Mouse (Mus musculus) retina, postnatal 1 day (tissue): Measurements from ENCODE around the gene Sytl5.
A peak's percentile ranks its signal among the peaks of the same experiment; 100 is the strongest.

ENCODE experiments used
- DNase-seq: peaks from one replicate; pipeline ENCODE4 v3.0.0-alpha.2; 2012

Sytl5 gene

DNA sequence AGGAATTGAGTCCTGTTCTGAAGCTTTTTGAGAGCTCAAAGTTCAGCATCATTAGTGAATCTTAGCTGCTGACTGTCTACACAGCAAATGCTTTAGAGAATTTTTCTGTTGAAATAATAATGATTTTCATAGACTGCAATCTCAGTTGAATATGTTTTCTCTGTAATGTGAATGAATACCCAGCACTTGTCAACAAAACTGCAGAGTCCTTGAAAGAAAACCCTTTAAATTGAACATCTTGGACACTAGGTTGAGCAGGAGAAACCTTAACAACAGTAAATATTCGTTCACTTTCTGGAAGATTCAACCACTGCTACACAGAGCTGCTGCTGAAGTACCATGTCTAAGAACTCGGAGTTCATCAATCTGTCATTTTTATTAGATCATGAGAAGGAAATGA lies at the start of gene Sytl5:
Sytl5 (plus strand) TSS at position 301 of the 400 bp plus-strand sequence.
- DNase-seq, result no peak

DNA sequence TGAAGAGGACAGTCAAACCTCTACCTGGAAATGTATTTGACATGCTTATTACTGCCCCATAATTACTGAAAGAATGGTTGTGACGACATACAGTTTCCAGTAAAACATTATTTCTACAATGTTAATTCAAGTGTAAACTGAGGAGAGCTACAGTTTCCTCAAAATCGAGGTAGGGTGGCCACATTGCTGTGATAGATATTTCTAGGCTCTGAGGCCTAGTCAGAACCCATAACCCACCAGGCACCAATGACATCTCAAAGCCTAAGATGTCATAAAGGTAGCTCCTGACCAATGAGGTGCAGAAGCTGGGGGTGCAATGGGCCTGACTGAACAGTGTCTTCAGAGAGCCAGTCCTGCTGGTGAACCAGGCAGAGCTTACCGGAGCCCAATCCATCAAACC lies 38.8 kb upstream of the Sytl5 start, which contains the start of gene Hypm:
Hypm (plus strand) TSS at position 301 of the 400 bp plus-strand sequence.
- no peak for DNase-seq

- DNase-seq, result no peak
Measured at GRCm38 (mm10) chrX:9849403-9849802, 36.0 kb upstream of the Sytl5 start, which contains the start of gene H2al3. TSS of gene H2al3 (plus strand) at chrX:9849703.

- DNase-seq, result no peak
Measured at GRCm38 (mm10) chrX:9861859-9862258, 23.6 kb upstream of the Sytl5 start.

- no peak for DNase-seq
Measured at GRCm38 (mm10) chrX:9875519-9875918, 9.9 kb upstream of the Sytl5 start.

DNA sequence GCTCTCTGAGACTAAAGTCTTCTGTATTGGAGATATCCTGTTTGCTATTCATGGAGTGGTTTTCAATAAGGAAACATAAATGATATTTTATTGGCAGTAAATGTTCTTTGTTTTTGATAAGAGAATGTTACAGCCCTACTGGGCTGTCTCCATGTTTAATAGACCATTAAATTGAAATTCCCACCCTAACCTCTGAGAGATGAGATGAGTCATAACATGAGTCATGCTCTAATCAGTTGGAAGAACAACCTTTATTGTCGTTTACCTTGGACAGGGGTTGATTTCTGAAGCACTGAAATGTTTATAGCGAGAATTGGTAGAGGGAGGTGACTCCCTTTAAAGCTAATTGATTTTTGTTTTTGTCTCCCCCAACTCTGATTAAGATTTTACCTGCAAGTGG lies 24.1 kb downstream of the Sytl5 start:
- no peak for DNase-seq

DNA sequence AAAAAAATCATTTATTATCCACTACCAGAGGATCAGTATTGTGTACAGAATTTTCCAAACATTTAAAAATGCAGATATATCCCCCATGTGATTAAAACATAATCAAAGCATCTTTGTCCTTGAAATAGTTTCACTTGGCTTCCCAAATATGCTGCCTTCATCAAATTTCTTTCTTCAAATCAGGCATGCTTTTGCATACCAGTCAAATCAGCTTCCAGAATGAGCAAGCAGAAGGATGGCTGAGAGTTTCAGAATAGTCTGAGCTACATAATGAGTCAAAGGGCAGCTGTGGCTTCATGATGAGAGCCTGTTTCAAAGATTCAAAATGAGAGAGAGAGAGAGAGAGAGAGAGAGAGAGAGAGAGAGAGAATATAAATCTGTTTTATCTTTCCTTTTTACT lies 48.4 kb downstream of the Sytl5 start:
- DNase-seq, result no peak

DNA sequence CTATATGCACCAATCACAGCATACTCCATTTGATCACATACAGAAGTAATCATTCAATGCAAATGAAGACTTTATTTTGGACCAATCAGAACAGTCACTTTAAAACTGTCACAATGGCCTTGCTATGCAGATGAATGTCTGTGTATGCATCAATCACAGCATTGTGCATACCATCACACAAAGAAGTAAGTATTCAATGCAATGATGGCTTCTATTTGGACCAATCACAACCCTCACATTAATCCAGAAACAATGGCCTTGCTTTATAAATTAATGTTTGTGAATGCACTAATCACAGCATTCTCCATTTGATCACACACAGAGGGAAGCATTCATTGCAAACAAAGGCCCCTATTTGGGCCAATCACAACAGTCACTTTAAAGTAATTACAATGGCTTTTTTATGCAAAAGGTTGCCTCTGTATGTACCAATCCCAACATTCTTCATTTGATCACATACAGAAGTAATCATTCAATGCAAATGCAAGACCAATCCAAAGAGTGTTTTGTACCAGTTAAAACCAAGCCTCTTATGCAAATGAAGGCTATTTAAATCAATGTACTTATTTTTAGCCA lies 98.8 kb downstream of the Sytl5 start:
- DNase-seq, result peak; percentile 11

DNA sequence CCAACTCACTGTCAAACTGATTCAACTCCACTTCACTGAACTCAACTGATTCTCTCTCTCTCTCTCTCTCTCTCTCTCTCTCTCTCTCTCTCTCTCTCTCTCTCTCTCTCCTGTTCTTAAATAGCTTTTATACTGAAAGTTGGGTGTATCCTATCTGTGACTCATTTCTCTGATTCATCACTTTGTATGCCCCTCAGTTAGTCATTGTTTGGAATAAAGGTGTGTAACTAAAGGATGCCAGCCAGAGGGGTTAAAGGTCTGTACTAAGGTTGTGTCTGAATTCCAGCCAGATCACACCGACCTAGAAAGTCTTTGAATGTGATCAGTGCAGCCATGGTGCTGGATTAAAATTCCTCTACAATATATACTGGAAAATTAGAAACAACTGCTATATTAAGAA lies 115.3 kb downstream of the Sytl5 start:
- no peak for DNase-seq

DNA sequence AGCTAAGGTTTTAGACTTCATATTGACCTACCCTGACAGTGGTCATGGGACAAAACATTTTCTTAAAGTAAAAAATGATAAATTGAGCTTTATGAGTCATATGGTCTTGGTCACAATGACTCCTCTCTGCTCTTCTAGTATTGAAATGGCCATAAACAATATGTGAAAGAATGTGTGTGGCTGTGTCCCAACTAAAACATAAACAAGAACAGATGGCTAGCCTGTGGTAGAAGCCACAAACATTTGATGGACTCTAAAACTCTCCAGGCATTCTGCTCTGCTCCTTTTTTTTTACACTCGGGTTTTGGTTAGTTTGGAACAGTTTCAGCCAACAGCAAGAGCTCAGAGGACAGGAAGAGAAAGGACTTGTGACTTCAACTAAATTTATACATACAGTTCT lies 120.5 kb downstream of the Sytl5 start:
- DNase-seq, result no peak

DNA sequence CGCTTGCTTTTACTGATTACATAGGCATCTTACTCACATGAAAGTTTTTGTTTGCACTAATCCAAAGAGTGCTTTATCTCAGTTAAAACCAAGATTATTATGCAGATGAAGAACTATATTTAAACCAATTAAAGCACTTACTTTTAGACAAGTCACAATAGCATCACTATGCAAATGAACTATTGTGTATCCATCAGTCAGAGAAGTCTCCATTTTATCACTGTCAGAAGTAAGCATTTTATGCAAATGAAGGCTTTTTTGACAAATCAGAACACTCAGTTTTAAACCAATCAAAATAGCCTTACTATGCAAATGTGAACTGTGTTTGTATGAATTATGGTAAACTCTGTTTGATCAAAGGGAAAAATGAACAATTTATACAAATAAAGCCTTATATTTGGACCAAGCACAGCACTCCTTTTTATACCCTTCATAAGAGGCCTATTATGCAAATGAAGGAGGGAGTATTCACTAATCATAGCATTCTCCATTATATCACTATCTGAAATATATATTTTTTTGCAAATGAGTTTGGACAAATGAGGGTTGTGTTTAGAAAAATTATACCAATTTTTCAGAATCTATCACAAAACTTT lies 122.4 kb downstream of the Sytl5 start:
- DNase-seq, result no peak

DNA sequence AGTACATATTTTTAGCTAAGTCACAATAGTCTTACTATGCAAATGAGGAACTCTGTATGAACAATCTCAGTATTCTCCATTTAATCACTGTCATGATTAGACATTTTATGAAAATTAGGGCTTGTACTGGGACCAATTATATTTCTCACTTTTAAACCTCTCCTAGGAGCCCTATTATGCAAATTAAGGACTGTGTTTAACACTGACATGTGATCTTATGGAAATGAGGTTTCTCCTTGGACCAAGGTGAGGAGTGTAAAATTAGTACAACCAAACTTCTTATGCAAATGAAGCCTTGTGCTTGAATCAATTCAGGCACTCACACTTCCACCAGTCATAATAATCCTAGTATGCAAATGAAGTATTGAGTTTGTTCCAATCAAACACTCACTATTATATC lies 124.8 kb downstream of the Sytl5 start:
- DNase-seq, result no peak

DNA sequence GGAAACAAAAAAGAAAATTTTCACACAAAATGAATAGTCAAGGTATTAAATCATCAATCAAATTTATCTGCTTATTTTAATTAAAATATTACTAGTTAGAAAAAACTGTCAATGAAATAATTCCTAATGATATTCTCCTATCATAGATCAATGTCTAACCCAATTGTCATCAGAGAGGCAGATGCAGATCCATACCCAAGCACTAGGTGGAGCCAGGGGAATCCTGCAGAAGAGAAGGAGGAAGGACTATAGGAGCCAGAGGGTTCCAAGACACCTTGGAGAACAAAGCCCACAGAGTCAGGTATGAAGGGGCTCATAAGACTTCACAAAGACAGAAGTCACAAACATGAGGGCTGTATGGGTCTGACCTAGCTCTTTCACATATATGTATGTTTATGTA lies 149.2 kb downstream of the Sytl5 start:
- DNase-seq, result peak; percentile 1
